Mouse (Mus musculus): ENCODE results near the gene Rras. TPM values are rescaled to one million over a fixed set of nuclear protein-coding genes. Genes with fewer than 3 reads are reported as not detected.

Rras gene
- polyA plus RNA-seq (2015; fragmentation: Nextera tagmentation; extraction: Ambion mirVana) = 74.8 and 85.0 TPM in 2 replicates

DNA sequence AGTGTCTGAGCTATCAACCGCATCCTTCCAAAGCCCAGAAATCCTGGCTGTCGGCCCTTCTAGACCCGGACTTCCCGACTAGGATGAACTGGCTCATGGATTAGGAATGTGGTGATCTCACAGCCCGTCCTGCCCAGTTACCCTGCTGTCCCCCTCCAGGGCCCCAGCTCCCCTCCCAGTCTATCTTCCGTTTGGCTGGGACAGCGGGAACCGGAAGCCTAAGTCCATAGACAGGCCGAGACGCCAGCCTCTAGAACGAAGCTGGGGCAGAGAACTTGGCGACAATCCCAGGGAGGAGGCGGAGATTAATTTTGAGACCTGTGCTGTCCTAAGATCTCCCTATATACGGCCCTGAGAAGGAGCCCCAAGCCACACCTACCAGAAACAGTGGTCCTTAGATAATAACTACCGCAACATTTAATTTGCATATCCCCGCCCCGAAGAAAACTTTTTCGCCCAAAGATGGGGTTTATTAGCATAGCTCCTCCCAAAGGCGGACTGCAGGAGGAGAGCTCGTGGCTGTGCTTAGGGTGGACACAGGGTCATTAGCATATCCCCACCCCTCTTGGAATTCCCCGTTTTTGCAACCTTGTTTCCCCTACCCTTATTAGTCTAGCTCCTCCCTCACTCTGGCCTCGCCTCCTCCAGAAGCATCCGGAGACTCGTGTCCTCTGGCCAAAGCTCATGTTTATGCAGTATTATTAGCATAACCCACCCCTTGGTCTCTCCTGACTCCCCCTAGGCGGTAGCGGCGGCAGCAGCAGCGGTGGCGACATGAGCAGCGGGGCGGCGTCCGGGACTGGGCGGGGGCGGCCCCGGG is at the start of gene Rras:
Gene Rras (plus strand): TSS at position 720 of the 820 bp plus-strand sequence.
- peak within 1 kb of the TSS; percentile 75 for H3K4me2 ChIP-seq (ENCODE audit: low read depth, low read length)
- peak within 1 kb of the TSS; percentile 72 for H3K4me3 ChIP-seq (ENCODE audit: low read length)
- H3K9ac ChIP-seq (ENCODE audit: low read length) = peak within 1 kb of the TSS; percentile 84
- under 1% methylated on average over 36 of the region's 36 CpGs for WGBS
- H3K4me1 ChIP-seq (ENCODE audit: control insufficient read depth, insufficient read depth, low read length) = peaks cover 19% of the 10 kb centered on the region
- ATAC-seq (replicated peaks; ENCODE audit: extremely low read depth, insufficient read depth, low FRiP score) = peak; percentile 88
- H3K27me3 ChIP-seq (ENCODE audit: control insufficient read depth, insufficient read depth, low read length) = no peaks in the 10 kb centered on the region
- peaks cover 8% of the 10 kb centered on the region for H3K36me3 ChIP-seq (ENCODE audit: control insufficient read depth, insufficient read depth)
- H3K9me3 ChIP-seq (replicated peaks; ENCODE audit: control insufficient read depth, low read length) = no peaks in the 10 kb centered on the region
- peak within 1 kb of the TSS; percentile 99 for H3K27ac ChIP-seq (ENCODE audit: low read length)

DNA sequence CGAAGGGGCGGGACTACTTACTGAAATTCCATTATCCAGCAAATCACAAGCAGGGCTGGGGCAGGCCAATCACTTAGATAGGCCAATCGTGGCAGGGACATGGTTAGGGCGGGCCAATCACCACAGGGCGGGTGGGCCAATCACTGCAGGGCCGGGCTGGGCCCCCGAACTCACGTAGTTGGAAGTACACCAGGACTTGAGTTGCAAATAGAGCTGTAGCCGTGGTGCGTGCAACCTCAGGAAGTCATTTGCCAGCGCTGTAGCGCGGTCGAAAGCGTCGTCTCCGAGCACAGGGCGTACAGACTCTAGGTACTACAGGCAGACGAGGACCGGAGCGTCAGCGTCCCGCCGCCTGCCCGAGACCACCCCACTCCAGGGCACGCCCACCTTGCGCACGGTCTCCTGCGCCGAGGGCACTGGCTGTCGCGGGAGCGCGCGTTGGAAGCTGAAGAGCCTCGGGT is 47.5 kb upstream of the Rras start:
- under 1% methylated on average over 36 of the region's 36 CpGs for WGBS
- no peaks in the 10 kb centered on the region for H3K9me3 ChIP-seq (replicated peaks; ENCODE audit: control insufficient read depth, low read length)
- 0 out of 2 replicates have a peak, but pooled peaks cover 2% of the 10 kb centered on the region for H3K36me3 ChIP-seq (ENCODE audit: control insufficient read depth, insufficient read depth)

DNA sequence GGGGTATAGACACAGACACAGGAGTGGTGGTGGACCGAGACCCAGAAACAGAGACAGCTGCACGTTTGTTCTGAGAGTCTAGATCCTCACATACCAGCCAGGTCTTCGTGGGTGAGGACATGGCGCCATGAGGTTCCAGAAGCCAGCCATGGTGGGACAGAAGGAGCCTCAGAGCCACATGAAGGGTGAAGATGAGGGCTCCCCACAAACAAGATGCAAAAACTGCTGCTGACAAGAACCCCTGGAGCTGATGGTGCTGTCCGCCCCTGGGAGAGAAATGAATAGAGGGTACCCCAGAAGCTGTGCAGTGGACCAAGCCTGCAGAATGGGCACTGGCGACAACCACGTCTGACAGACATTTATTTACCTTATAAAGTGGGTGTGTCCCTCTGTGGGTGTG is 46.6 kb upstream of the Rras start:
- Histone ChIP-seq H3K27me3 (ENCODE audit: control insufficient read depth, insufficient read depth, low read length) (no peaks in the 10 kb centered on the region), H3K4me1 (ENCODE audit: control insufficient read depth, insufficient read depth, low read length) (peaks cover 12% of the 10 kb centered on the region), H3K27ac (ENCODE audit: low read length) (no peak overlapping the region), H3K9me3 (replicated peaks; ENCODE audit: control insufficient read depth, low read length) (no peaks in the 10 kb centered on the region), H3K4me3 (ENCODE audit: low read length) (peak overlapping the region; percentile 70), H3K4me2 (ENCODE audit: low read depth, low read length) (peak overlapping the region; percentile 96), H3K36me3 (ENCODE audit: control insufficient read depth, insufficient read depth) (peaks cover 1% of the 10 kb centered on the region; the same call in 1 of the 2 replicates), H3K9ac (ENCODE audit: low read length) (peak overlapping the region; percentile 75; the same call in 1 of the 2 replicates)
- WGBS = 63% methylated on average over 7 of the region's 7 CpGs
- ATAC-seq (replicated peaks; ENCODE audit: extremely low read depth, insufficient read depth, low FRiP score) = no peak

More for the DNA sequence above, 47.5 kb upstream of the Rras start:
- H3K4me2 ChIP-seq (ENCODE audit: low read depth, low read length) = peak overlapping the region; percentile 96
- H3K27me3 ChIP-seq (ENCODE audit: control insufficient read depth, insufficient read depth, low read length) = no peaks in the 10 kb centered on the region
- peaks cover 12% of the 10 kb centered on the region for H3K4me1 ChIP-seq (ENCODE audit: control insufficient read depth, insufficient read depth, low read length)
- ATAC-seq (replicated peaks; ENCODE audit: extremely low read depth, insufficient read depth, low FRiP score) = peak; percentile 95
- H3K9ac ChIP-seq (ENCODE audit: low read length) = peak overlapping the region; percentile 75
- H3K27ac ChIP-seq (ENCODE audit: low read length) = peak overlapping the region; percentile 77
- peak overlapping the region; percentile 70 for H3K4me3 ChIP-seq (ENCODE audit: low read length)

GRCm38 (mm10) chr7:44973415-44974130 is 44.2 kb upstream of the Rras start:
- ATAC-seq (replicated peaks; ENCODE audit: extremely low read depth, insufficient read depth, low FRiP score) = no peak
- Histone ChIP-seq H3K36me3 (ENCODE audit: control insufficient read depth, insufficient read depth) (peaks cover 23% of the 10 kb centered on the region), H3K9ac (ENCODE audit: low read length) (peak overlapping the region; percentile 37), H3K27ac (ENCODE audit: low read length) (no peak overlapping the region), H3K4me3 (ENCODE audit: low read length) (peak overlapping the region; percentile 40), H3K4me2 (ENCODE audit: low read depth, low read length) (peak overlapping the region; percentile 50), H3K9me3 (replicated peaks; ENCODE audit: control insufficient read depth, low read length) (no peaks in the 10 kb centered on the region), H3K27me3 (ENCODE audit: control insufficient read depth, insufficient read depth, low read length) (no peaks in the 10 kb centered on the region), H3K4me1 (ENCODE audit: control insufficient read depth, insufficient read depth, low read length) (peaks cover 12% of the 10 kb centered on the region)
- 39% methylated on average over 14 of the region's 14 CpGs for WGBS

GRCm38 (mm10) chr7:44974383-44975116 is 43.2 kb upstream of the Rras start, which contains the start of gene Cpt1c:
Cpt1c (minus strand) TSS chr7:44974851.
- Histone ChIP-seq H3K27ac (ENCODE audit: low read length) (peak within 1 kb of the TSS; percentile 62), H3K27me3 (ENCODE audit: control insufficient read depth, insufficient read depth, low read length) (no peaks in the 10 kb centered on the region), H3K4me1 (ENCODE audit: control insufficient read depth, insufficient read depth, low read length) (peaks cover 12% of the 10 kb centered on the region), H3K4me3 (ENCODE audit: low read length) (peak within 1 kb of the TSS; percentile 40), H3K4me2 (ENCODE audit: low read depth, low read length) (peak within 1 kb of the TSS; percentile 50), H3K9me3 (replicated peaks; ENCODE audit: control insufficient read depth, low read length) (no peaks in the 10 kb centered on the region), H3K36me3 (ENCODE audit: control insufficient read depth, insufficient read depth) (peaks cover 32% of the 10 kb centered on the region), H3K9ac (ENCODE audit: low read length) (peak within 1 kb of the TSS; percentile 37)
- WGBS = 3% methylated on average over 22 of the region's 22 CpGs
- no peak; the same call in 1 of the 2 replicates for ATAC-seq (replicated peaks; ENCODE audit: extremely low read depth, insufficient read depth, low FRiP score)

DNA sequence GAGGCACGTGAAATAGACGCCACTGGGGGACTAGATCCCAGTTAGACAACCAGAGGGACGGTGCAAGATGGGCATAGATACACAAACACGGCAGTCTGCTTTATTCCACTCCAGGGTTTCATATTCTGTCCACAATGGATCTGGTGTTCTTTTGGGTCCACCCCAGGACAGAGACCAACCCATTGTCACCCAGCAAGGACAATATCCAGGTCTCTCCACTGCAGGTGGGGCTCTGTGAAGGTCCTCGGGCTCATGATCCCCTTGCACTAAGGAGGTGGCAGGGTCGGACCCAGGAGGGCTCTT is 42.7 kb upstream of the Rras start:
- H3K27ac ChIP-seq (ENCODE audit: low read length) = no peak overlapping the region
- 22% methylated on average over 6 of the region's 6 CpGs for WGBS
- peak overlapping the region; percentile 50 for H3K4me2 ChIP-seq (ENCODE audit: low read depth, low read length)
- ATAC-seq (replicated peaks; ENCODE audit: extremely low read depth, insufficient read depth, low FRiP score) = no peak
- no peaks in the 10 kb centered on the region for H3K27me3 ChIP-seq (ENCODE audit: control insufficient read depth, insufficient read depth, low read length)
- H3K9me3 ChIP-seq (replicated peaks; ENCODE audit: control insufficient read depth, low read length) = no peaks in the 10 kb centered on the region
- H3K4me1 ChIP-seq (ENCODE audit: control insufficient read depth, insufficient read depth, low read length) = peaks cover 10% of the 10 kb centered on the region
- peaks cover 36% of the 10 kb centered on the region for H3K36me3 ChIP-seq (ENCODE audit: control insufficient read depth, insufficient read depth)
- H3K9ac ChIP-seq (ENCODE audit: low read length) = no peak overlapping the region
- H3K4me3 ChIP-seq (ENCODE audit: low read length) = no peak overlapping the region

DNA sequence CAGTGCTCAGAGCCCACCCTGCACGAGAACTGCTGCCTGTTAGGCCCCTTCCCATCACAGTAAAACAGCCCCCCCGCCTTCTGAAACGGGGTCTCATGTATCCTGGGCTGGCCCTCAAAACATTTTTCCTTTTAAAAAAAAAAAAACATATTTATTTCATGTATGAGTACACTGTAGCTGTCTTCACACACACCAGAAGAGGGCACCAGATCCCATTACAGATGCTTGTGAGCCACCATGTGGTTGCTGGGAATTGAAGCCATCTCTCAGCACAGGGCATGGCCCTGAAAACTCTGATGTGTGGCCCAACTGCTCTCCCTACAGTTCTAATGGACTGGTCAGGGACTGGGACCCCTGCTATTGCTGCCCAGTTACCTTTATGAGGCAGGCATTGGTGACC is 39.5 kb upstream of the Rras start:
- Histone ChIP-seq H3K27ac (ENCODE audit: low read length) (no peak overlapping the region), H3K36me3 (ENCODE audit: control insufficient read depth, insufficient read depth) (peaks cover 56% of the 10 kb centered on the region), H3K27me3 (ENCODE audit: control insufficient read depth, insufficient read depth, low read length) (no peaks in the 10 kb centered on the region), H3K4me1 (ENCODE audit: control insufficient read depth, insufficient read depth, low read length) (peaks cover 2% of the 10 kb centered on the region; the same call in 1 of the 2 replicates), H3K9me3 (replicated peaks; ENCODE audit: control insufficient read depth, low read length) (no peaks in the 10 kb centered on the region), H3K4me2 (ENCODE audit: low read depth, low read length) (no peak overlapping the region), H3K9ac (ENCODE audit: low read length) (no peak overlapping the region), H3K4me3 (ENCODE audit: low read length) (no peak overlapping the region)
- ATAC-seq (replicated peaks; ENCODE audit: extremely low read depth, insufficient read depth, low FRiP score) = no peak
- 90% methylated on average over 3 of the region's 3 CpGs for WGBS

GRCm38 (mm10) chr7:44981539-44981938 is 36.2 kb upstream of the Rras start:
- Histone ChIP-seq H3K4me2 (ENCODE audit: low read depth, low read length) (no peak overlapping the region), H3K27ac (ENCODE audit: low read length) (no peak overlapping the region), H3K9ac (ENCODE audit: low read length) (no peak overlapping the region), H3K4me3 (ENCODE audit: low read length) (no peak overlapping the region), H3K4me1 (ENCODE audit: control insufficient read depth, insufficient read depth, low read length) (peaks cover 15% of the 10 kb centered on the region), H3K36me3 (ENCODE audit: control insufficient read depth, insufficient read depth) (peaks cover 51% of the 10 kb centered on the region), H3K27me3 (ENCODE audit: control insufficient read depth, insufficient read depth, low read length) (no peaks in the 10 kb centered on the region), H3K9me3 (replicated peaks; ENCODE audit: control insufficient read depth, low read length) (no peaks in the 10 kb centered on the region)
- 91% methylated on average over 8 of the region's 8 CpGs for WGBS
- no peak for ATAC-seq (replicated peaks; ENCODE audit: extremely low read depth, insufficient read depth, low FRiP score)
